In the genomic region with DNA sequence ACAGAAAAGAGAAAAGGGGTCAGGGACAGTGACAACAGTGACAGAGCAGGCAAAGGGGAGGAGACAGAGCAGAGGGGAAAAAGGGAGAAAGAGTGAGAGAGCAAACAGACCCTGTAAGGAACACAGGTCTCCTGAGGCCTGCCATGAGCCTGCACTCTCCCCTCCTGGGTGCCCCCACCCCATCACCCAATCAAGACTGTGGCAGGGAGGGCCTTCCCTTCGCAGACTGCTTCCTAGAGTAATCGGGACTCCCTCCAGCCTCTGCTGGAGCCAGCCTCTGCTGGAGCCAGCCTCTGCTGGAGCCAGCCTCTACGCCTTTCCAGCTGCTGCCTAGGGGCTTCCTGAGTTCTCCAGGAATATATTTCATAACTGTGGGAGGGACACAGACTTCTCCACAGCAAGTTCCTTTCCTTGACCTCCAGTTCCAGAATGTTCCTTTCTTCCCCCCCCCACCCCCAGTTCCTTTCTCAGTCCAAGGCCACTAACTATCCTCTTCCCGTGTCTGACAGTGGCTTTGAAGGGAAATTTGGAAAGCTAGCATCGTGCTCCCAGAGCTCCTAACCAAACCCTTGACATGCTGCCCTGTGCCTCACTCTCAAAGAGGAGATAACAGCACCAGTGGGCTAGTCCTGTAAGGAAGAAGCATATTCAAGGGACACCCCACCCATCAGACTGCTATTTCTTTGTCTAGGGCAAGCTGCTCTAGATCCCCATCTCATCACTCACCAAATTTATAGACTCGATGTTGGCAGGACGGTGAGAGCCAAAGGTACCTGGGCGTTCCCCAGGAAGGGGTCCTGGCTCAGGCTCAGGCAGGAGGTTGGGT, we compare ENCODE assay signal across 8 mouse cellular contexts. TPM values are rescaled to one million over a fixed set of nuclear protein-coding genes. Genes with fewer than 3 reads are reported as not detected.
DNase-seq lines count a peak whose midpoint lies in the region; ATAC-seq and TF ChIP-seq lines count a peak whose summit lies in the region.

No protein-coding gene starts in this region.

- H3K9me3 ChIP-seq in heart, embryonic 11.5 days (replicated peaks; ENCODE audit: control insufficient read depth, low read length) = no peaks in the 10 kb centered on the region
- no peaks in the 10 kb centered on the region for H3K9me3 ChIP-seq in kidney, embryonic 14.5 days (ENCODE audit: control insufficient read depth, low read length)

- no peak for TF ChIP-seq CTCF in cortical plate, adult 2 months (IDR thresholded peaks at IDR 0.05; ENCODE audit: extremely low read depth, insufficient read depth, low read length)

- DNase-seq in frontal cortex, postnatal 14 days (ENCODE audit: low spot score in 2 of 2) = no peak
- DNase-seq in lung, postnatal 25 days (ENCODE audit: low spot score) = peak; percentile 53
- no peak for DNase-seq in embryo, embryonic 10.5 days (ENCODE audit: low spot score)
- no peak for DNase-seq in left cerebral cortex, postnatal 10 days (ENCODE audit: extremely low spot score in 1 of 2, low spot score in 2 of 2)

- peak overlapping the region; percentile 99 for H3K4me2 ChIP-seq in heart, embryonic 11.5 days
- peak overlapping the region; percentile 9 for H3K4me2 ChIP-seq in kidney, embryonic 14.5 days (replicated peaks; ENCODE audit: low read depth, low read length)

- no peak for TF ChIP-seq POLR2A in cortical plate, adult 2 months (IDR thresholded peaks at IDR 0.05; ENCODE audit: extremely low read depth, insufficient read depth, low read length)

- H3K27me3 ChIP-seq in heart, embryonic 11.5 days (ENCODE audit: control insufficient read depth, insufficient read depth, low read length) = peaks cover 6% of the 10 kb centered on the region
- H3K27me3 ChIP-seq in kidney, embryonic 14.5 days (ENCODE audit: control insufficient read depth, insufficient read depth, low read length) = peaks cover 3% of the 10 kb centered on the region; the same call in 1 of the 2 replicates

- ATAC-seq in frontal cortex, adult (ENCODE audit: low TSS enrichment) = peak; percentile 17; the same call in 1 of the 2 replicates
- ATAC-seq in heart, embryonic 11.5 days (replicated peaks; ENCODE audit: insufficient number of reproducible peaks, low FRiP score, low TSS enrichment) = no peak
- ATAC-seq in kidney, embryonic 14.5 days (ENCODE audit: low FRiP score, low TSS enrichment) = no peak

- 0 out of 2 replicates have a peak overlapping the region, but pooled peaks have one; percentile 45 for H3K27ac ChIP-seq in cortical plate, adult 2 months (ENCODE audit: insufficient read depth, low read length)
- 0 out of 2 replicates have a peak overlapping the region, but pooled peaks have one; percentile 38 for H3K27ac ChIP-seq in heart, embryonic 11.5 days (ENCODE audit: low read depth, low read length)
- no peak overlapping the region for H3K27ac ChIP-seq in kidney, embryonic 14.5 days (ENCODE audit: low read depth, low read length)

- H3K36me3 ChIP-seq in heart, embryonic 11.5 days (ENCODE audit: control insufficient read depth, insufficient read depth, low read length) = 0 out of 2 replicates have a peak, but pooled peaks cover 3% of the 10 kb centered on the region
- H3K36me3 ChIP-seq in kidney, embryonic 14.5 days (ENCODE audit: control insufficient read depth, insufficient read depth, low read length) = peaks cover 9% of the 10 kb centered on the region; the same call in 1 of the 2 replicates

- H3K9ac ChIP-seq in heart, embryonic 11.5 days (ENCODE audit: low read depth, low read length) = peak overlapping the region; percentile 61; the same call in 1 of the 2 replicates
- H3K9ac ChIP-seq in kidney, embryonic 14.5 days (ENCODE audit: low read depth, low read length) = peak overlapping the region; percentile 25; the same call in 1 of the 2 replicates

- peak overlapping the region; percentile 28; the same call in 1 of the 2 replicates for H3K4me3 ChIP-seq in cortical plate, adult 2 months (ENCODE audit: insufficient read depth, low read length)
- H3K4me3 ChIP-seq in heart, embryonic 11.5 days (ENCODE audit: low read depth, low read length) = peak overlapping the region; percentile 66
- H3K4me3 ChIP-seq in kidney, embryonic 14.5 days (ENCODE audit: low read length) = peak overlapping the region; percentile 1; the same call in 1 of the 2 replicates

- H3K4me1 ChIP-seq in cortical plate, adult 2 months (ENCODE audit: control insufficient read depth, insufficient read depth, low read length) = peaks cover 9% of the 10 kb centered on the region
- H3K4me1 ChIP-seq in heart, embryonic 11.5 days (ENCODE audit: control insufficient read depth, insufficient read depth, low read length) = peaks cover 55% of the 10 kb centered on the region
- peaks cover 51% of the 10 kb centered on the region for H3K4me1 ChIP-seq in kidney, embryonic 14.5 days (ENCODE audit: control insufficient read depth, insufficient read depth, low read length)

- WGBS in heart, embryonic 11.5 days (ENCODE audit: insufficient replicate concordance) = 36% methylated on average over 8 of the region's 8 CpGs
- WGBS in kidney, embryonic 14.5 days = 55% methylated on average over 8 of the region's 8 CpGs

- intact Hi-C loops in left cerebral cortex, postnatal 10 days (cut with DNase I) = no loop called here

RNA-seq across cellular contexts. Expression of gene Slc29a1, which starts 6.6 kb away (rescaled TPM):
- polyA plus RNA-seq in cortical plate, adult 2 months (2012; rRNA removed) = 35.9 and 37.6 TPM in 2 replicates
- 52.7 and 61.2 TPM in 2 replicates for polyA plus RNA-seq in heart, embryonic 11.5 days (2014; fragmentation: Nextera tagmentation; extraction: Ambion mirVana)
- 61.4 and 83.5 TPM in 2 replicates for polyA plus RNA-seq in kidney, embryonic 14.5 days (2014; fragmentation: Nextera tagmentation; extraction: Ambion mirVana)
- 10 to 100 TPM; 30.3 to 33.3 TPM for total RNA-seq in left cerebral cortex, postnatal 10 days (2021)

RNA-seq across cellular contexts. Expression of gene Mymx, which starts 9.1 kb away (rescaled TPM):
- polyA plus RNA-seq in cortical plate, adult 2 months (2012; rRNA removed) = not detected in 2 replicates
- 1.4 TPM in 1 of 2 replicates, not detected in the other for polyA plus RNA-seq in heart, embryonic 11.5 days (2014; fragmentation: Nextera tagmentation; extraction: Ambion mirVana)
- 4.2 and 5.1 TPM in 2 replicates for polyA plus RNA-seq in kidney, embryonic 14.5 days (2014; fragmentation: Nextera tagmentation; extraction: Ambion mirVana)
- total RNA-seq in left cerebral cortex, postnatal 10 days (2021) = not detected

RNA-seq across cellular contexts. Expression of gene Hsp90ab1, which starts 19.7 kb away (rescaled TPM):
- polyA plus RNA-seq in cortical plate, adult 2 months (2012; rRNA removed) = 980 and 997 TPM in 2 replicates
- polyA plus RNA-seq in heart, embryonic 11.5 days (2014; fragmentation: Nextera tagmentation; extraction: Ambion mirVana) = 1,458 and 1,495 TPM in 2 replicates
- polyA plus RNA-seq in kidney, embryonic 14.5 days (2014; fragmentation: Nextera tagmentation; extraction: Ambion mirVana) = 1,653 and 1,961 TPM in 2 replicates
- 1,000 to 10,000 TPM; 1,675 to 1,723 TPM for total RNA-seq in left cerebral cortex, postnatal 10 days (2021)

RNA-seq across cellular contexts. Expression of gene Slc35b2, which starts 29.1 kb away (rescaled TPM):
- 52.4 and 52.6 TPM in 2 replicates for polyA plus RNA-seq in cortical plate, adult 2 months (2012; rRNA removed)
- polyA plus RNA-seq in heart, embryonic 11.5 days (2014; fragmentation: Nextera tagmentation; extraction: Ambion mirVana) = 87.2 and 91.0 TPM in 2 replicates
- 122 and 140 TPM in 2 replicates for polyA plus RNA-seq in kidney, embryonic 14.5 days (2014; fragmentation: Nextera tagmentation; extraction: Ambion mirVana)
- 10 to 100 TPM; 43.8 to 46.7 TPM for total RNA-seq in left cerebral cortex, postnatal 10 days (2021)

RNA-seq across cellular contexts. Expression of gene Nfkbie, which starts 37.3 kb away (rescaled TPM):
- 2.1 and 2.3 TPM in 2 replicates for polyA plus RNA-seq in cortical plate, adult 2 months (2012; rRNA removed)
- 2.4 TPM in 2 replicates for polyA plus RNA-seq in heart, embryonic 11.5 days (2014; fragmentation: Nextera tagmentation; extraction: Ambion mirVana)
- polyA plus RNA-seq in kidney, embryonic 14.5 days (2014; fragmentation: Nextera tagmentation; extraction: Ambion mirVana) = 3.5 and 4.8 TPM in 2 replicates
- total RNA-seq in left cerebral cortex, postnatal 10 days (2021) = 1 to 10 TPM; 2.5 to 2.6 TPM

Comparison
In these comparisons a context has a peak if more than half of its experiments do, and no peak if none do; other contexts are left out.
1. H3K4me3 ChIP-seq: peak in every context shown above with its lines; median percentile 66 in heart, embryonic 11.5 days; 28 in cortical plate, adult 2 months; 1 in kidney, embryonic 14.5 days.